Mouse (Mus musculus): ENCODE measurements around the gene Scnn1a. TPM values are rescaled to one million over a fixed set of nuclear protein-coding genes. Genes with fewer than 3 reads are reported as not detected.

The Scnn1a gene
- polyA plus RNA-seq, 1 experiment from 2014 or later, result 0.70 TPM

DNA sequence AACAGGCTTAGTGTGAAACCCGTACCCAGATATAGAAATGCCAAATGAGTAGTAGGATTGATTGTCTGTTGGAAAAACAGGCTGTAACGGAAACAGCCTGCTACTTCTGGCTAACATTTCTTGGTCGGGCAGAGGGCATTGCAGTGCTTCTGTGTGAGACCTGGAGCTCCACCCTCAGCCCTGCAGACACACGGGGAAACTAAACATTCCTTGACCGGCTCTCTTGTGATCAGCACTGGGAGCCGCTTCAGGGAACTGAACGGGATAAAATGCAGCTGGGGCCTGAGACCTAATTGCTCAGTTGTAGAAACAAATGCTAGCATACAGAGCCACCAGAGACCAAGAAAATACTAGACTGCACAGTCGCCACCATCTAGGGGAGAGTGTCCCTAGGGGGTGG lies 35.8 kb downstream of the Scnn1a start:
- WGBS, result 52% methylated on average over 8 of the region's 8 CpGs
- H3K4me3 ChIP-seq, result no peak overlapping the region
- H3K36me3 ChIP-seq (replicated peaks), result no peaks in the 10 kb centered on the region
- H3K27ac ChIP-seq, result no peak overlapping the region
- no peaks in the 10 kb centered on the region for H3K9me3 ChIP-seq
- H3K9ac ChIP-seq, result no peak overlapping the region
- peaks cover 11% of the 10 kb centered on the region for H3K27me3 ChIP-seq (replicated peaks)
- ATAC-seq (replicated peaks), result no peak
- no peak overlapping the region for H3K4me2 ChIP-seq
- H3K4me1 ChIP-seq, result peaks cover 13% of the 10 kb centered on the region

DNA sequence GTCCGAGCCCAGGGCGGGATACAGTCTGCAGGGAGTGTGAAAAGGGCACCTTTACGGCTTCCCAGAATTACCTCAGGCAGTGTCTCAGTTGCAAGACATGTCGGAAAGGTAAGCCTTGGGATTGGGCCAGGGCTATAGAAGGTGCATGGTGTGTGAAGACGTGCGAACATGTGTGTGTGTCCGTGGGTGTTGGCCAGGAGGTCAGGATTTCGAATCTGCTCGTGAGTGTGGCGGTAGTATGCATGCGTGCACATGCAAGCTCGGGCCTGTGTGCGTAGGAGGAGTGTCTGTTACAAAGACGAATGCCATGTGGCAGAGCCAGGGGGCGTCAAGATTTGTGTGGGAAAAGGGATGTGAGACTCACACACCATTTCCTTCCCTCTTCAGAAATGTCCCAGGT lies 36.9 kb downstream of the Scnn1a start:
- Histone ChIP-seq H3K27ac (no peak overlapping the region), H3K36me3 (replicated peaks) (no peaks in the 10 kb centered on the region), H3K27me3 (replicated peaks) (peaks cover 18% of the 10 kb centered on the region), H3K9ac (no peak overlapping the region), H3K4me1 (peaks cover 20% of the 10 kb centered on the region), H3K4me2 (no peak overlapping the region), H3K9me3 (no peaks in the 10 kb centered on the region), H3K4me3 (no peak overlapping the region)
- 92% methylated on average over 15 of the region's 15 CpGs for WGBS
- ATAC-seq (replicated peaks), result no peak

DNA sequence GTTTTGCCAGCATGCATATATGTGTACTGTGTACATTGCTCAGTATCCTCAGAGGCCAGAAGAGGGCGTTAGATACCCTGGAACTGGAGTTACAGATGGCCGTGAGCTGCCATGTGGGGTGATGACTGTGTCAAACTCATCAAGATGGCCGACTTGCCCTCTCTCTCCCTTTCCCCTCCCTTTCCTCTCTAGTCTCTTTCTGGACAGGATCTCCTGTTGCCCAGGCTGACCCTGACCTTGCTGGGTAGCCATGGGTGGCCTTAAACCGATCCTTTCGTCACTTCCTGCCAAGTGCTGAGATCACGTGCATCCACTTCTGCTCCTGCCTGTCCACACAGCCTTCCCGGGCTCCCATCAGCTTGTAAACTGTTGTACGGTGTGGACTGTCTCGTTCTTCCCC lies 39.5 kb downstream of the Scnn1a start:
- H3K9me3 ChIP-seq, result no peaks in the 10 kb centered on the region
- no peak overlapping the region for H3K27ac ChIP-seq
- H3K27me3 ChIP-seq (replicated peaks), result peaks cover 44% of the 10 kb centered on the region
- no peak overlapping the region for H3K4me2 ChIP-seq
- no peak overlapping the region for H3K9ac ChIP-seq
- WGBS, result 51% methylated on average over 9 of the region's 9 CpGs
- peaks cover 32% of the 10 kb centered on the region for H3K4me1 ChIP-seq
- no peak for ATAC-seq (replicated peaks)
- no peak overlapping the region for H3K4me3 ChIP-seq
- no peaks in the 10 kb centered on the region for H3K36me3 ChIP-seq (replicated peaks)

DNA sequence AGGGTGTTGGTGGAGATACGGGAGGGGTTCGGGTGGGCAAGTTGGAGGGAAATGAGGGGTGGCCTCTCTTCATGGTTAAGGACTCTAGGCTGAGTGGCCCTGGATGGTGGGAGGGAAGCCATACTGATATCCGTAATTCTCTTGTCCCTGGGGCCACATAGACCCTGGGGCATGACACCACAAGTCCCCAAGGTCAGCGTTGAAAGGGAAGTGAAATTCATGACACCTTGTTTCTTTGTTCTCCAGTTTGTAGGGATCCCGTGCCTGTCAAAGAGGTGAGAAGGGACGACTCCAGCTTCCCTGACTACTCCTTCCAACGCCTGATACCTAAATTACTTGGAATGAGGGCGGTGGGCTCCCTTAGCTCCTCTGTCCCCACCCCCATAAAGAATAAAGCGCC lies 40.4 kb downstream of the Scnn1a start:
- Histone ChIP-seq H3K27me3 (replicated peaks) (peaks cover 44% of the 10 kb centered on the region), H3K4me3 (no peak overlapping the region), H3K27ac (no peak overlapping the region), H3K9me3 (no peaks in the 10 kb centered on the region), H3K4me1 (peaks cover 28% of the 10 kb centered on the region), H3K4me2 (peak overlapping the region; percentile 64), H3K9ac (no peak overlapping the region), H3K36me3 (replicated peaks) (no peaks in the 10 kb centered on the region)
- 50% methylated on average over 9 of the region's 9 CpGs for WGBS
- no peak for ATAC-seq (replicated peaks)

DNA sequence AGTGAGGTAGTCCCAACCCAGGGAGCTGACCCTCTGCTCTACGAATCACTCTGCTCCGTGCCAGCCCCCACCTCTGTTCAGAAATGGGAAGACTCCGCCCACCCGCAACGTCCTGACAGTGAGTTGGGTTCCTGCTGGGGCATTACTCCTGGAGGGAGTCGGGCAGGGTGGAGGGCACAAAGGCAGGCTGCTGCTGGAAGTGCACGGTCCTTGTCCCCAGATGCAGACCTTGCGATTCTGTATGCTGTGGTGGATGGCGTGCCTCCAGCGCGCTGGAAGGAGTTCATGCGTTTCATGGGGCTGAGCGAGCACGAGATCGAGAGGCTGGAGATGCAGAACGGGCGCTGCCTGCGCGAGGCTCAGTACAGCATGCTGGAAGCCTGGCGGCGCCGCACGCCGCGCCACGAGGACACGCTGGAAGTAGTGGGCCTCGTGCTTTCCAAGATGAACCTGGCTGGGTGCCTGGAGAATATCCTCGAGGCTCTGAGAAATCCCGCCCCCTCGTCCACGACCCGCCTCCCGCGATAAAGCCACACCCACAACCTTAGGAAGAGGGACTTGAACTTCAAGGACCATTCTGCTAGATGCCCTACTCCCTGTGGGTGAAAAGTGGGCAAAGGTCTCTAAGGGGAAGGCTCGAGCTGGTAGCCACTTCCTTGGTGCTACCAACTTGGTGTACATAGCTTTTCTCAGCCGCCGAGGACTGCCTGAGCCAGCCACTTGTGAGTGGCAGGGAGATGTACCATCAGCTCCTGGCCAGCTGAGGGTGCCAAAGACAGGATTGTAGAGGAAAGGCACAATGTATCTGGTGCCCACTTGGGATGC lies 41.2 kb downstream of the Scnn1a start:
- no peak overlapping the region for H3K27ac ChIP-seq
- peak overlapping the region; percentile 33 for H3K4me3 ChIP-seq
- H3K4me2 ChIP-seq, result peak overlapping the region; percentile 64
- WGBS, result 11% methylated on average over 38 of the region's 38 CpGs
- no peaks in the 10 kb centered on the region for H3K36me3 ChIP-seq (replicated peaks)
- H3K9ac ChIP-seq, result peak overlapping the region; percentile 28; the same call in 1 of the 2 replicates
- no peaks in the 10 kb centered on the region for H3K9me3 ChIP-seq
- peaks cover 44% of the 10 kb centered on the region for H3K27me3 ChIP-seq (replicated peaks)
- ATAC-seq (replicated peaks), result peak; percentile 68
- H3K4me1 ChIP-seq, result peaks cover 28% of the 10 kb centered on the region

DNA sequence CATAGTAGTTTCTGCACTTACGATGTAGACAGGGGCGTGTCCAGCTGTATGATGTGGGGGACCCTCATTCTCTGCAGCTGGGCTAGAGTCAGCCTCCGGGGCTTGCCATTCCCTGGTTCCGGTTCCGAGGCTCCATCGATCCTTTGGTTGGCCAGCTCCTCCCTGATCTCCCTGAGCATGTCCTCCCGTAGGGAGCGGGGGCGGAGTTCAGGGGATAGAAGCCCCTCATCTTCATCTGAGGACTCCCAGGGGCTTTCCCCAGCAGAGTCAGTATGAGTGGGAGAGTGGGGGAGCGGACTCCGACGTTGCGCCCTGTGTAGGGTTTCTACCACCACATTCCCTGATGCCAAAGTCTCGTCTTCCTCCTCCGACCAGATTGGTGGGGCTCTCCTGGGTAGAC lies 42.6 kb downstream of the Scnn1a start:
- Histone ChIP-seq H3K4me1 (peaks cover 28% of the 10 kb centered on the region), H3K27me3 (replicated peaks) (peaks cover 44% of the 10 kb centered on the region), H3K4me2 (peak overlapping the region; percentile 37), H3K4me3 (0 out of 2 replicates have a peak overlapping the region, but pooled peaks have one; percentile 5), H3K9me3 (no peaks in the 10 kb centered on the region), H3K27ac (no peak overlapping the region), H3K36me3 (replicated peaks) (no peaks in the 10 kb centered on the region), H3K9ac (no peak overlapping the region)
- 15% methylated on average over 15 of the region's 15 CpGs for WGBS
- ATAC-seq (replicated peaks), result no peak; the same call in 1 of the 2 replicates

DNA sequence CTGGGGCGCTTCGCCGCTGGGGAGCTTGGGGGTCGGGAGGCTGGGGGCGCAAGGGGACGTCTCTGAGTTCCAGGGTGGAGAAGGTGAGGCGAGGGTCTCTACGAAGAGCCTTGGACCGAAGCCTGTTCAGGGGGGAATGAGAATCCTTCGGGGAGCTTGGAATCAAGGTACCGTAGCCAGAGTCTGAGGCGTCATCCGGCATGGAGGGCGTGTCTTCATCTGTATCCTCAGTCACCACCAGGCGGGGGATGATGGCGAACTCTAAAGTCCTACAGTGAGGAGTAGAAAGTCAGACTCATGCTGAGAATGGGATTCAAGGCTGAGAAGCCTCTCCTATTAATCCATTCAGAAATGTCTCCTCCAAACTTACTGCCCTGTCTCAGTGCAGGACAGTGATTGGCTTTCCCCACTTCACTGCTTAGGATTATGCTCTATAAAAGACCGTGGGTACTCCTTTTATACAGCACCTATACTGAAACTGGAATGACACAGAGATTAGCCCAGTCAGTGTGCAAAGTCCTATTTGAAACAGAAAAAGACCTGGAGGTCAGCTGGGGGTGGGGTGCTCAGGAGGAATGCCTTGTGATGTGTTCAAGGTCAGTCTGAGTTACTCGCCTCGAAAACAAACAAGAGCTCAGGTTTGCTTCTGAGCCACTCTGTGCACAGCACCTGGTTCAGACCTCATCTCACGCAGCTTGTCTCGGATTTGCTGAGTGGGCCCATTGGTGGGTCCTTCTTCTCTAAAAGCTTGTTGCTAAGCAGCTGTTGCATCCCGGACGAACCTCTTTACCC lies 43.2 kb downstream of the Scnn1a start:
- Histone ChIP-seq H3K27ac (no peak overlapping the region), H3K27me3 (replicated peaks) (peaks cover 44% of the 10 kb centered on the region), H3K4me3 (0 out of 2 replicates have a peak overlapping the region, but pooled peaks have one; percentile 5), H3K4me2 (peak overlapping the region; percentile 37), H3K4me1 (peaks cover 28% of the 10 kb centered on the region), H3K9me3 (no peaks in the 10 kb centered on the region), H3K9ac (no peak overlapping the region), H3K36me3 (replicated peaks) (no peaks in the 10 kb centered on the region)
- 6% methylated on average over 23 of the region's 23 CpGs for WGBS
- no peak for ATAC-seq (replicated peaks)

DNA sequence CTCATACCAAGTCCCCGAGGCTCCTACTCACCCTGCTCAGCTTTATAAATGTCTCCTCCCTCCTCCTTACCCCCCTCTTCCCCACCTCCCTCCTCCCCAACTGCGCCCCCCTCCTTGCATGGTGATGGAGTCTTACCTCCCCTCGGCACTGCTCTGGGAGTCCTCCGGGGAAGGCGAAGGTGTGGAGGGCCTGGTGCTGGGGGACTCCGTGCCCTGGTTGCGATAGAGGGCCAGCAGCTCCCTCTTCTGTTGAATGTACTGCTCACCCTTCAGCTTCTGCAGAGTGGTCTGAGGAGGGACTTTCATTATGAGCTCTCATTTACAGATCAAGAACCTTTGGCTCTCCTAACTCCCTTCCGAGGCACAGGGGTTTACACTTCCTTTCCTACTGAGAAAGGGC lies 44.0 kb downstream of the Scnn1a start:
- H3K36me3 ChIP-seq (replicated peaks), result no peaks in the 10 kb centered on the region
- ATAC-seq (replicated peaks), result no peak
- no peak overlapping the region for H3K4me2 ChIP-seq
- no peak overlapping the region for H3K4me3 ChIP-seq
- WGBS, result 12% methylated on average over 8 of the region's 8 CpGs
- peaks cover 44% of the 10 kb centered on the region for H3K27me3 ChIP-seq (replicated peaks)
- H3K9ac ChIP-seq, result no peak overlapping the region
- peaks cover 28% of the 10 kb centered on the region for H3K4me1 ChIP-seq
- no peaks in the 10 kb centered on the region for H3K9me3 ChIP-seq
- no peak overlapping the region for H3K27ac ChIP-seq

DNA sequence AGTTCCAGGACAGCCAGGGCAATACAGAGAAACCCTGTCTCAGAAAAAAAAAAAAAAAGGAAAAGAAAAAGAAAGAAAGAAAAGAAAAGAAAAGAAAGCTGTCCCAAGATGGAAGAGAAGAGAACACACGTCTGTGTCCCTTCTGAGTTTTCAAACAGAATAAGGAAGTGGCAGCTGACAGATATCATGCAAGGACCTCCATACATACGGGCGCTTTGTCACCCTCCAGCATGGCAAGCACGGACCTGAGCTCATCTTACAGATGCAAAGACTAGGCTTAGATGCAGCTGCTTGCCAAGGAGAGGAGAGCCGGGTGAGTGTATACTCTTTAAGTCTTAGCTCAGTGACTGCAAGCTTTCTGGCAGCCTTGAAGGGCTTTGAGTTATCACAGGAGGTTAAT lies 45.1 kb downstream of the Scnn1a start:
- Histone ChIP-seq H3K9me3 (no peaks in the 10 kb centered on the region), H3K36me3 (replicated peaks) (no peaks in the 10 kb centered on the region), H3K4me1 (peaks cover 28% of the 10 kb centered on the region), H3K9ac (no peak overlapping the region), H3K4me3 (no peak overlapping the region), H3K27me3 (replicated peaks) (peaks cover 41% of the 10 kb centered on the region), H3K27ac (no peak overlapping the region), H3K4me2 (no peak overlapping the region)
- WGBS, result 89% methylated on average over 5 of the region's 5 CpGs
- no peak for ATAC-seq (replicated peaks)

DNA sequence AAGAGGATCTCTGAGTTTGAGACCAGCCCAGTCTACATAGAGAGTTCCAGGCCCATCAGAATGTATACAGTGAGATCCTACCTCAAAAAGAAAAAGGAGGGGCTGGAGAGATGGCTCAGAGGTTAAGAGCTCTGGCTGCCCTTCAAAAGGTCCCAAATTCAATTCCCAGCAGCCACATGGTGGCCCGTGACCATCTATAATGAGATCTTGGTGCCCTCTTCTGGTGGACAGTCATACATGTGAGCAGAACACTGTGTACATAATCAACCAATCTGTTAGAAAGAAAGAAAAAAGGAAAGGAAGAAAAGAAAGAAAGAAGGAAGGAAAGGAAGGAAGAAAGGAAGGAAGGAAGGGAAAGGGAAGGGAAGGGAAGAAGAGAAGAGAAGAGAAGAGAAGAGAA lies 45.7 kb downstream of the Scnn1a start:
- 83% methylated on average over 1 of the region's 1 CpGs for WGBS

DNA sequence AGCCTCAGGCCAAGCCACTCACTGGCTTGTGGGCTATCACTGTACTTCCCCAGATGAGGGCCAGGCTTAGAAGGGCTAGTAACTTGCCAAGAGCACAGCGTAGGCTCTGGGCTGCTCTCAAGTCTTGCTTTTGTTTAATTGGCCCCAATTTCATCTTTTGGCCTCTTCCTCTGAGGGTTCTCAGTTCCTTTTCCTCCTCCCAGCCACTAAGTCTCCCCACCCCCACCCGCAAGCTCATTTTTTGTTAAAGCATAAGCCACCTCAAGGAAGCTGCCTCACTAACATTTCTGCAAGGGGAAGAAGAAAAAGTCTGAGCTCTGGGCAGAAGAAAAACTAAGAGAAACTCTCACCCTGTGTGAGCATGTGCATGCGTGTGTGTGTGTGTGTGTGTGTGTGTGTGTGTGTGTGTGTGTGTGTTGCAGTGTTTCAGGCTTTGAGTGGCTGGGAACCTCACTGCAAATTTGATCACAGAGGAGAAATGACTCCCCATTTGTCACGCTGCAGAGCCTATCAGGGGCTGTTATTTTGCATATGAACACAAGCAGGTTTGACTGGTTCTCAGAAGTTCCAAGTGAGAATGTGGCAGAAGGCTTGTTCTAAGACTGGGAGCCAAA lies 47.4 kb downstream of the Scnn1a start:
- no peak overlapping the region for H3K4me3 ChIP-seq
- no peak for ATAC-seq (replicated peaks)
- no peak overlapping the region for H3K27ac ChIP-seq
- H3K27me3 ChIP-seq (replicated peaks), result peaks cover 21% of the 10 kb centered on the region
- peaks cover 17% of the 10 kb centered on the region for H3K4me1 ChIP-seq
- H3K4me2 ChIP-seq, result no peak overlapping the region
- H3K9ac ChIP-seq, result no peak overlapping the region
- H3K9me3 ChIP-seq, result no peaks in the 10 kb centered on the region
- 57% methylated on average over 4 of the region's 4 CpGs for WGBS
- H3K36me3 ChIP-seq (replicated peaks), result no peaks in the 10 kb centered on the region

More for the DNA sequence above, 45.7 kb downstream of the Scnn1a start:
- H3K9ac ChIP-seq, result no peak overlapping the region
- ATAC-seq (replicated peaks), result no peak
- H3K4me3 ChIP-seq, result no peak overlapping the region
- no peak overlapping the region for H3K27ac ChIP-seq
- H3K36me3 ChIP-seq (replicated peaks), result no peaks in the 10 kb centered on the region
- H3K27me3 ChIP-seq (replicated peaks), result peaks cover 38% of the 10 kb centered on the region
- H3K9me3 ChIP-seq, result no peaks in the 10 kb centered on the region
- H3K4me2 ChIP-seq, result no peak overlapping the region
- peaks cover 26% of the 10 kb centered on the region for H3K4me1 ChIP-seq

DNA sequence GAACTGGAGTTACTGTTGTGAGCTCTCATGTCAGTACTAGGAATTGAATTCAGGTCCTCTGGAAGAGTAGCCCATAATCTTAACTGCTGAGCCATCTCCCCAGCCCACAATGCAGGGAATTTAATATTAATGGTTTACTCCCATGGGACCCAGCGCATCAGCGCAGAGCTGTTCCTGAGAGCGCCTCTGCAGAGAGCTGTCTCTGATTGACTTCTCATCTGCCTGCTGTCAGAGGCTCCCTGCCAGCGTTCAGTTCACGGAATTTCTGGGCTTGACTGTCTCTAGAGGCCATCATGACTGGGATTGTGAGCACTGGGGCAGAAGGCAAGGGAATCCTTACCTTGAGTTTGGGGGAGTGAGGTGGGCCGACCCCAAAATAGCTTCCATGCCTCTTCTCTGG lies 56.6 kb downstream of the Scnn1a start:
- Histone ChIP-seq H3K4me2 (no peak overlapping the region), H3K4me1 (peaks cover 18% of the 10 kb centered on the region), H3K36me3 (replicated peaks) (no peaks in the 10 kb centered on the region), H3K9ac (no peak overlapping the region), H3K27ac (no peak overlapping the region), H3K9me3 (no peaks in the 10 kb centered on the region), H3K27me3 (replicated peaks) (peaks cover 50% of the 10 kb centered on the region), H3K4me3 (no peak overlapping the region)
- ATAC-seq (replicated peaks), result no peak
- WGBS, result 29% methylated on average over 6 of the region's 6 CpGs

Measured in midbrain, embryonic 15.5 days (tissue).